Mouse (Mus musculus) stomach, embryonic 16.5 days (tissue): ENCODE data around the gene Mlh1. TPM values are rescaled to one million over a fixed set of nuclear protein-coding genes. Genes with fewer than 3 reads are reported as not detected.

Experiments
- ATAC-seq: fragments of 200-750 bp; cut with Nextera tagmentation; 2 replicates; pipeline ENCODE4 v1.8.0; 2017; ENCODE audit warnings: moderate number of reproducible peaks, moderate TSS enrichment; ENCODE audit not compliant: insufficient read depth, low FRiP score
- H3K27ac ChIP-seq: fragments of 300-500 bp; sonication (generic); 2 replicates; pipeline ENCODE4 v1.5.1; 2014; ENCODE audit warnings: low read length
- H3K27me3 ChIP-seq: fragments of 300-500 bp; sonication (generic); 2 replicates; pipeline ENCODE4 v1.6.1; 2014; ENCODE audit warnings: low read length, control low read depth, mixed read lengths; ENCODE audit not compliant: control insufficient read depth, insufficient read depth
- H3K36me3 ChIP-seq: fragments of 300-500 bp; sonication (generic); 2 replicates; pipeline ENCODE4 v1.6.1; 2014; ENCODE audit warnings: low read length; ENCODE audit not compliant: control insufficient read depth, insufficient read depth
- H3K4me1 ChIP-seq: fragments of 300-500 bp; sonication (generic); 2 replicates; pipeline ENCODE4 v1.6.1; 2014; ENCODE audit warnings: low read length, control low read depth, mixed read lengths; ENCODE audit not compliant: control insufficient read depth, insufficient read depth
- H3K4me2 ChIP-seq: fragments of 300-500 bp; sonication (generic); 2 replicates; pipeline ENCODE4 v1.6.1; 2014; ENCODE audit warnings: low read depth, low read length, mixed read lengths
- H3K4me3 ChIP-seq: fragments of 300-500 bp; sonication (generic); replicated peaks from 2 replicates; pipeline ENCODE4 v1.5.1; 2014; ENCODE audit warnings: mild to moderate bottlenecking, low read length
- H3K9ac ChIP-seq: fragments of 300-500 bp; sonication (generic); 2 replicates; pipeline ENCODE4 v1.6.1; 2014; ENCODE audit warnings: low read length
- H3K9me3 ChIP-seq: fragments of 300-500 bp; sonication (generic); replicated peaks from 2 replicates; pipeline ENCODE4 v1.6.1; 2016; ENCODE audit warnings: low read length, control low read depth; ENCODE audit not compliant: control insufficient read depth
- WGBS: fragments of 180-500 bp; shearing (Covaris S2); extraction: QIAGEN DNeasy Blood & Tissue Kit; methylation state at CpG from one replicate; pipeline ENCODE4 v1.1.7; 2014; 5-methylcytosine and 5-hydroxymethylcytosine counted together
- polyA plus RNA-seq: library from polyadenylated mRNA; unstranded; fragments of >200 nt; fragmentation: Nextera tagmentation; extraction: Ambion mirVana; gene quantifications from 2 replicates; pipeline ENCODE4 v1.2.1, GENCODE M21; 2015

The Mlh1 gene
- polyA plus RNA-seq = 34.6 and 35.5 TPM in 2 replicates

DNA sequence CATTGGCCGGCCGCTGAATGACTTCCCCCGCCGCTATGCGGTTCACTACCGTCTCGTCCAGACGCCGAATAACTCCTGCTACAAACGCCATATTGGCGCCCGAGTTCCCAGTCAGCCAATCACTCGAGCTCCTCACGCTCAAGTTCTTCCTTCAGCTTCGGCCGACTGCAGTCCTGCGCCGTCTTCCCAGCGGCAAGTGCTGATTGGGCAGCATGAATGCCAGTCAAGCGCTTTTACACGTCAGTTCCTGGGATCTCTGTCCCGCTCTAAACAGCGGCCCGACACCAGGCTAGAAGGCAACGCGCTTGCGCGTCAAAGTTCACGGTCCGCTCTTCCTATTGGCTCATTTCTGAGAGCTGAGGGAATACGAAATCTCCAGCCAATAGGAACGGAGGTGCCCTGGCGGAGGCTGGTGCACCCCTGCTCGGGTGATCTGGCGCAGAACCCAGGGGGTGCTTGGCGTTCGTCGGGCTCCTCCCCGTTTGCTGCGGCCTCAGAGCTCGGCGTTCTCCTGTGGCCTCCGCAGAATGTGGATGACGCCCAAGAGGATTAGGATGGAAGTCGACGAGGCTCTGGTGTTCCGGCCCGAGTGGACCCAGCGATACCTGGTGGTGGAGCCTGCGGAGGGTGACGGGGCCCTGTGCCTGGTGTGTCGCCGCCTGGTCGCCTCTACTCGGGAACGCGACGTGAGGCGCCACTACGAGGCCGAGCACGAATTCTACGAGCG, at the start of gene Mlh1, which contains the start of gene Epm2aip1:
Gene Mlh1 (minus strand): TSS at position 358 of the 727 bp plus-strand sequence.
Gene Epm2aip1 (plus strand): TSS at position 496 of the 727 bp plus-strand sequence.
- H3K27ac ChIP-seq = peak within 1 kb of the TSS; percentile 96
- H3K9ac ChIP-seq = peak within 1 kb of the TSS; percentile 92
- H3K36me3 ChIP-seq = peaks cover 3% of the 10 kb centered on the region
- under 1% methylated on average over 64 of the region's 64 CpGs for WGBS
- peak within 1 kb of the TSS; percentile 74 for H3K4me2 ChIP-seq
- H3K9me3 ChIP-seq = no peaks in the 10 kb centered on the region
- no peaks in the 10 kb centered on the region for H3K27me3 ChIP-seq
- peak; percentile 99 for ATAC-seq
- H3K4me3 ChIP-seq = peak within 1 kb of the TSS; percentile 93
- H3K4me1 ChIP-seq = peaks cover 27% of the 10 kb centered on the region

DNA sequence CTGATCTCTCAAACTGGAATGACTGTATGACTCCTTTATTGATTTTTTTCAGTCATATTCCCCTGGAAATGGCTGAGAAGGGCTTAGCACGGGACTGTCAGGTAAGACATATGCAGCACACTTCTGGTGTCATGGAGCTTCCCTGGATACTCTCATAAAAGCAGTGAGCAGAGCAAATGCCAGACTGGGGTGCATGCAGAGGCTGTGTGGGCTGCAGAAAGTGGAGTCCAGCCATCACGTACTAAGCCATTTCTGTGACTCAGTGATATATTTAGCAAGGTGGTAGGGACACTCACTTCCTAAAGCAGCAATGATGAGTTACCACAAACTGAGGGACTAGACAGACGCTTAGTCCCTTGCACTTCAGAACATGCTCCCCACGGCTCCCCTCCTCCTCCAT, 49.3 kb upstream of the Mlh1 start:
- H3K9me3 ChIP-seq = no peaks in the 10 kb centered on the region
- H3K27me3 ChIP-seq = no peaks in the 10 kb centered on the region
- H3K36me3 ChIP-seq = no peaks in the 10 kb centered on the region
- H3K27ac ChIP-seq = no peak overlapping the region
- no peak for ATAC-seq
- no peaks in the 10 kb centered on the region for H3K4me1 ChIP-seq
- 74% methylated on average over 4 of the region's 4 CpGs for WGBS
- H3K9ac ChIP-seq = no peak overlapping the region
- no peak overlapping the region for H3K4me2 ChIP-seq
- no peak overlapping the region for H3K4me3 ChIP-seq

DNA sequence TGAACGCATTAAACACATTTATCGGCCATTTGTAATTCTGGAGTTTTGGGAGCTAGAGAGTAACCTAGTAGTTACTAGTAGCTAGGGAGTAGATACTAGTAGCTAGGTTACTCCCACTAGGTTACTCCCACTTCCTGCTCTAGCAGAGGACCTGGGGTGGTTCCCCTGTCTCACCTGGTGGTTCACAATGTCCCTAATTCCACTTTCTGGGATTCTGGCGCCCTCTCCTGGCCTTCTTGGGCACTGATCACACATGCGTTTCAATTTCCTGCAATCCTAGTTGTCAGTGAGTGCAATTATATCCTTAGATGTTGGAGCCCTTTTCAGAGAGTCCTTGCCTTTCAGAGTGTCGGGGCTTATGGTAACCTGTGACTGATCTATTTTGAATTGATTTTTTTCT, 42.6 kb upstream of the Mlh1 start:
- 0 out of 2 replicates have a peak, but pooled peaks cover 6% of the 10 kb centered on the region for H3K9me3 ChIP-seq
- H3K4me3 ChIP-seq = no peak overlapping the region
- H3K27ac ChIP-seq = no peak overlapping the region
- no peaks in the 10 kb centered on the region for H3K36me3 ChIP-seq
- H3K27me3 ChIP-seq = peaks cover 53% of the 10 kb centered on the region
- H3K4me2 ChIP-seq = no peak overlapping the region
- WGBS = 36% methylated on average over 5 of the region's 5 CpGs
- H3K9ac ChIP-seq = no peak overlapping the region
- no peak; the same call in 1 of the 2 replicates for ATAC-seq
- H3K4me1 ChIP-seq = peaks cover 16% of the 10 kb centered on the region

DNA sequence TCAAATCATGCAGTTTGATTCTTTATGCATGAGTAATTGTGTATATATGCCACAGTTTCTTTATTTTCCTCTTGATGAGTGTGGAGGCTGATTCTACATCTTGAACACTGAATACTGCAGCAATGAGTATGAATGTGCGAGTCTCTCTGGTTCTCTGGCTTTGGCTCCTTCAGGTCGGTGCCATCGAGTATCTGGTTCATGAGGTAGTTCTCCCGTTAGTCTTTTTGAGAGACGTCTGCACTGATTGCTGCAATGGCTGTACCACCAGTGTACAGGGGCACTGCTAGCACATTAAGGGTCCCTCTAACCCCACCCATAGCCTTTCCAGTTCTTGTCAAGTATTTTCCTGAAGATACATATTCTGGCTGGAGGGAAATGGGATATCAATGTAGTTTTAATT, 42.2 kb upstream of the Mlh1 start:
- 24% methylated on average over 5 of the region's 5 CpGs for WGBS
- H3K27me3 ChIP-seq = peaks cover 54% of the 10 kb centered on the region
- no peaks in the 10 kb centered on the region for H3K36me3 ChIP-seq
- H3K9ac ChIP-seq = no peak overlapping the region
- no peak overlapping the region for H3K27ac ChIP-seq
- no peak for ATAC-seq
- H3K4me3 ChIP-seq = no peak overlapping the region
- peaks cover 16% of the 10 kb centered on the region for H3K4me1 ChIP-seq
- 0 out of 2 replicates have a peak, but pooled peaks cover 6% of the 10 kb centered on the region for H3K9me3 ChIP-seq
- H3K4me2 ChIP-seq = no peak overlapping the region

DNA sequence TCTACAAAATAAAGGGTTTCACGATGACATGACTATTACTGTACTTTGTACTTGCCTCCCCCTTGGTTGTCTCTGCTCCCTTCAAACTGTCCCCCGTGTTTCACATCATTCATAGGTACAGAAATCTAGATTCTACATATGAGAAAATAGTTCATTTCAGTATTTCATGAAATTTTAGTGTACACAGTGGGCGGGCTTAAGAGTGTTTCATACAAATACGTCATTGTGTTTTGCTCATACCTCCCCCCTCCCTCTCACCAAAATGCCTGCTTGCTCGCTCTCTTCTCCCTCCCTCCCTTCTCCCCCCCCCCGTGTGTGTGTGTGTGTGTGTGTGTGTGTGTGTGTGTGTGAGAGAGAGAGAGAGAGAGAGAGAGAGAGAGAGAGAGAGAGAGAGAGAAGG, 41.7 kb upstream of the Mlh1 start:
- 18% methylated on average over 5 of the region's 6 CpGs for WGBS
- Histone ChIP-seq H3K4me2 (no peak overlapping the region), H3K9ac (no peak overlapping the region), H3K36me3 (no peaks in the 10 kb centered on the region), H3K27ac (no peak overlapping the region), H3K4me1 (peaks cover 16% of the 10 kb centered on the region), H3K4me3 (no peak overlapping the region), H3K27me3 (peaks cover 54% of the 10 kb centered on the region), H3K9me3 (0 out of 2 replicates have a peak, but pooled peaks cover 6% of the 10 kb centered on the region)
- ATAC-seq = no peak

DNA sequence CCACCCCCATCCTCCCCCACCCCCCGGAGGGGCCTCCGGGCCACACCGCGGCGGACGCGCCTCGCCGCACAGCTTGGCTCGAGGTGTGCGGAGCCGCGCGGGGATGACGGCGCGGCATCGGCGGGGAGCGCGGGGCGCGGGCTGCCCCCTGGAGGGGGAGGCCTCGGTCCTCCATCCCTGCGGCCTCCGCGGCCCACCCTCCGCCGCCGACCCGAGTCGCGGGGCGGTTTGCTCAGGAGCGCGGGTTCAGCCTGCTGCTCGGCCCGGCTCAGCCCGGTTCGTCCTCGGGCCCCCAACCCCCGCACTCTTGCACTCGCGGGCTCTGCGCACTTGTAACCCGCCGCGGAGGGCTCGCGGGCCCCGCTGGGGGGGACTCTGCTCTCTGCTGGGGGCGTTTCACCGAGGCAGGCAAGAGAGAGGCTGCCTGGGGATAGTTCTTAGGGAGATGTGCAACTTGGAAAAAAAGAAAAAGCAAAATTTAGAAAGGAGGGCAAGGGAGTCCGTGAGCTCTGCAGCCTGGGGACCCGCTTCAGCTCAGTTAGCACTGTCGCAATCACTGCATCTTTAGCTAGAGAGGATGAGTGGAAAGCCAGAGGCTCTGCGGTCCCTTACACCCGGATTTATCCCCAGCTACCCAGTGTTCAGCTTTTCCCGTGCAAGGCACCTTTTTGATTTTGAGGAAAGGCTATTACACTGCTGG, 41.0 kb upstream of the Mlh1 start:
- Histone ChIP-seq H3K4me1 (peaks cover 16% of the 10 kb centered on the region), H3K9me3 (0 out of 2 replicates have a peak, but pooled peaks cover 6% of the 10 kb centered on the region), H3K36me3 (no peaks in the 10 kb centered on the region), H3K4me2 (peak overlapping the region; percentile 79), H3K9ac (peak overlapping the region; percentile 56), H3K27ac (no peak overlapping the region), H3K4me3 (peak overlapping the region; percentile 48), H3K27me3 (peaks cover 54% of the 10 kb centered on the region)
- WGBS = under 1% methylated on average over 48 of the region's 59 CpGs
- ATAC-seq = peak; percentile 53; the same call in 1 of the 2 replicates

DNA sequence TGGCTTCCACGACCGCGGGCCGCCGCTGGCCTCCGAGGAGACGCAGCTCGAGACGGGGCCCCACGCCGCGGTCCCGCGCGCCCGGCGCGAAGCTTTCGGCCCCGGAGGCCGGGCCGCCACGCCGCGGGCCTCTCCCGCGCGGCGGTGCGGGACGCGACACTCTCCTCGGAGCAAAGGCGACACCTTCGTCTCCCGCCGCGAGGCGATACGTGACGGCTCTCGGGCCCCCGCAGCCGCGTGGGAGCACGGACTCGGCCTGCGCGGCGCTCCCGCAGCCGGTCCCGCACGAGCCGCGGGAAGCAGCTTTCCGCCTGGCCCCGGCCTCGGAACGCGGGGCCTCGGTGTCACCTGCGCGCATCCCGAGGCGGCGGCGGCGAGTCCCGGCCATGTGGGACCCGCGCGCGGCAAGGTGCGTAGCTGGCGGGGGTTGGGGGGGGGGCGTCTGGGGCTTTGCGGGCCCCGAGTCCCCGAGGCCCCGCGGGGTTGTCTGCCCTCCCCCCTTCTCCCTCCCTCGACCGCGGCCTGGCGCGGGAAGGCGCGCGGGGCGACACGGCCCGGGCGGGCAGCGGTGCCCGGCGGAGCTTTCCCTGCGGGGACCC, 40.4 kb upstream of the Mlh1 start:
- H3K27me3 ChIP-seq = peaks cover 54% of the 10 kb centered on the region
- H3K4me2 ChIP-seq = peak overlapping the region; percentile 79
- no peaks in the 10 kb centered on the region for H3K36me3 ChIP-seq
- under 1% methylated on average over 82 of the region's 98 CpGs for WGBS
- no peak for ATAC-seq
- H3K27ac ChIP-seq = no peak overlapping the region
- peak overlapping the region; percentile 48 for H3K4me3 ChIP-seq
- peak overlapping the region; percentile 56 for H3K9ac ChIP-seq
- peaks cover 16% of the 10 kb centered on the region for H3K4me1 ChIP-seq
- H3K9me3 ChIP-seq = 0 out of 2 replicates have a peak, but pooled peaks cover 6% of the 10 kb centered on the region

DNA sequence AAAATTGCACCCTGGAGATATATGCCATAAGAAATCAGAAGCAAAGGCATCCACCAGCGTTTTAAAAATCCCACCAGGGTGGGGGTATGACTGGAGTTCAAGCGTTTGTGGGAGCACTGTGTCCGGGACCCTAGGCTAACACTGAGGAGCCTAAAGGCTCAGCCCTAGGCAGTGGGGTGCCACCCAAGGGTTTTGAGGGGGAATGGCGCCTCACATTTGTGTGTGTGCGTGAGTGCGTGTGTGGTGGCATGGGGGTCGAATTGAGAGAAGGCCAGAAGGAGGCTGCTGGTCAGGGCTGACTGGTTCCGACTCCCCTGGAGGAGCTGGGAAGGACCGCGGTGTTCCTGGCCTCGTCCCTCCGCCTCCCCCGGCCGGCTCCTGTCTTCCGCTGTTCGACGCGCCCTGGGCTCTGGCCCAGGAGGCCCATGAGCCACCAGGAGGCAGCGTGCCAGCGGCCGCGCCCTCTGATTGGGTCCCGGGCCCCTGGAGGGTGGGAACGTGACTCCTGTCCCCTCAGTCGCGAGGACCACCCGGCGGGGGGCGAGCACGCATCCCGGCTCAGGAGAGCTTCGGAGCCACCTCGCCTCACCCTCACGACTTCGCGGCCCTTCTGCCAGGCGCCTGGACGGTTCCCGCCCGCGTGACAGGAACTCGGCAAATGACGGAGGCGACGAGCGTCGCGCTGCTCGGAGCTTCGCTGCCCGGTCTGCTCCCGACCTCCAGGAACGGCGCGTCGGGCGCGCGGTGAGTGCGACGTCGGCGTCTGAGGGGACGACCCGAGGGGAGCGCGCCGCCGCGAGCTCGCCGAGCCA, 39.6 kb upstream of the Mlh1 start, which contains the start of gene Trank1:
Gene Trank1 (plus strand): TSS at position 709 of the 812 bp plus-strand sequence.
- WGBS = 8% methylated on average over 71 of the region's 72 CpGs
- Histone ChIP-seq H3K4me3 (peak within 1 kb of the TSS; percentile 48), H3K4me2 (peak within 1 kb of the TSS; percentile 79), H3K9me3 (0 out of 2 replicates have a peak, but pooled peaks cover 6% of the 10 kb centered on the region), H3K27ac (no peak within 1 kb of the TSS), H3K4me1 (peaks cover 16% of the 10 kb centered on the region), H3K36me3 (no peaks in the 10 kb centered on the region), H3K27me3 (peaks cover 54% of the 10 kb centered on the region), H3K9ac (peak within 1 kb of the TSS; percentile 56)
- peak; percentile 60; the same call in 1 of the 2 replicates for ATAC-seq
